Comparison of ENCODE assay signal across 7 mouse cellular contexts in the genomic region with DNA sequence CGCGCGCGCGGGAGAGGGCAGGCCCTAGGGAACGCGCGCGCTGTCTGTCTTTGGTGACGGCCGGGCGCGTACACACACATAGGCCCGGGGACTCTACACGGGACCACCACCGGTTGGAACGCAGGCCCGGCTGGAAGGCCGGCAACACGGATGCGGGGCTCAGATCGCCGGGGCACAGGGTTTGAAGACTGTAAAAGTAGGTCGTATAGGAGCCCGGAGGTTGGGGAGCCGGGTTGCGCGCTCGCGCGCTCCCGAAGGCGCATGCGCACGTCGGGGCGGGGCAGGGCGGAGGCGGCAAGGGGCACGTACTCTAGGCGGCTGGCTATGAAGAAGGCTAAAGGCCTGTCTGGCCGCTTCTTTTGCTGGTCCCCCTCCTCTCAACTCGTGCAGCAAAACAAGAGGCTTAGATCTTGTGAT. TPM values are rescaled to one million over a fixed set of nuclear protein-coding genes. Genes with fewer than 3 reads are reported as not detected.
DNase-seq lines count a peak whose midpoint lies in the region; ATAC-seq and TF ChIP-seq lines count a peak whose summit lies in the region.

No protein-coding gene starts in this region.

- TF ChIP-seq CTCF in spleen, adult 2 months (IDR thresholded peaks at IDR 0.05; ENCODE audit: extremely low read depth, insufficient read depth, insufficient read length, insufficient replicate concordance), result no peak

- peak; percentile 55; the same call in 1 of the 2 replicates for TF ChIP-seq POLR2A in spleen, adult 2 months (IDR thresholded peaks at IDR 0.05; ENCODE audit: low read depth, low read length)

- peak overlapping the region; percentile 94 for H3K4me3 ChIP-seq in limb, embryonic 10.5 days
- H3K4me3 ChIP-seq in midbrain, embryonic 13.5 days (replicated peaks), result peak overlapping the region; percentile 95
- peak overlapping the region; percentile 98 for H3K4me3 ChIP-seq in spleen, adult 2 months (ENCODE audit: extremely low read depth, insufficient read depth, insufficient read length)

- DNase-seq in adrenal gland, postnatal 10 days, result peak; percentile 96
- DNase-seq in embryo, embryonic 9.5 days (ENCODE audit: extremely low spot score), result peak; percentile 94
- DNase-seq in gonadal fat pad, adult 2 months (ENCODE audit: low read depth), result peak; percentile 37
- peak; percentile 94 for DNase-seq in kidney, adult 11 months
- peak; percentile 93 for DNase-seq in limb, embryonic 10.5 days (ENCODE audit: low spot score)
- peak; percentile 84 to 87 for DNase-seq in spleen, adult 2 months (ENCODE audit: low read depth in 1 of 2, low spot score in 2 of 2)

- H3K4me1 ChIP-seq in limb, embryonic 10.5 days, result peaks cover 19% of the 10 kb centered on the region
- peaks cover 32% of the 10 kb centered on the region for H3K4me1 ChIP-seq in midbrain, embryonic 13.5 days (replicated peaks)
- peaks cover 9% of the 10 kb centered on the region for H3K4me1 ChIP-seq in spleen, adult 2 months (ENCODE audit: control insufficient read depth, insufficient read depth, insufficient read length)

- H3K36me3 ChIP-seq in limb, embryonic 10.5 days, result peaks cover 60% of the 10 kb centered on the region
- peaks cover 28% of the 10 kb centered on the region for H3K36me3 ChIP-seq in midbrain, embryonic 13.5 days
- H3K36me3 ChIP-seq in spleen, adult 2 months (ENCODE audit: control insufficient read depth, insufficient read depth, low read length), result peaks cover 18% of the 10 kb centered on the region

- peak overlapping the region; percentile 100 for H3K27ac ChIP-seq in limb, embryonic 10.5 days
- H3K27ac ChIP-seq in midbrain, embryonic 13.5 days, result peak overlapping the region; percentile 99
- peak overlapping the region; percentile 100 for H3K27ac ChIP-seq in spleen, adult 2 months (ENCODE audit: insufficient read depth, low read length)

- H3K9me3 ChIP-seq in limb, embryonic 10.5 days (replicated peaks), result no peaks in the 10 kb centered on the region
- no peaks in the 10 kb centered on the region for H3K9me3 ChIP-seq in midbrain, embryonic 13.5 days

- under 1% methylated on average over 43 of the region's 43 CpGs for WGBS in limb, embryonic 10.5 days
- WGBS in midbrain, embryonic 13.5 days, result under 1% methylated on average over 43 of the region's 43 CpGs
- WGBS in spleen, adult 2 months, result under 1% methylated on average over 43 of the region's 43 CpGs

- H3K4me2 ChIP-seq in midbrain, embryonic 13.5 days (replicated peaks), result peak overlapping the region; percentile 74

- peak overlapping the region; percentile 98 for H3K9ac ChIP-seq in midbrain, embryonic 13.5 days (replicated peaks)

- ATAC-seq in midbrain, embryonic 13.5 days, result peak; percentile 64

- no peaks in the 10 kb centered on the region for H3K27me3 ChIP-seq in limb, embryonic 10.5 days (ENCODE audit: low read depth, poor library complexity, severe bottlenecking)
- H3K27me3 ChIP-seq in midbrain, embryonic 13.5 days, result no peaks in the 10 kb centered on the region
- no peaks in the 10 kb centered on the region for H3K27me3 ChIP-seq in spleen, adult 2 months (ENCODE audit: control insufficient read depth, insufficient read depth, low read length)

RNA-seq across cellular contexts. Expression of a gene that starts 0.8 kb away (rescaled TPM):
- 100 to 1,000 TPM; 105 to 108 TPM for total RNA-seq in adrenal gland, postnatal 10 days (2021)
- 84.7 and 96.8 TPM in 2 replicates for polyA plus RNA-seq in gonadal fat pad, adult 2 months (2012; rRNA removed)
- polyA plus RNA-seq in limb, embryonic 10.5 days (2016; fragmentation: Nextera tagmentation; extraction: Ambion mirVana), result 28.7 and 33.5 TPM in 2 replicates
- 24.2 and 27.6 TPM in 2 replicates for polyA plus RNA-seq in midbrain, embryonic 13.5 days (2015; fragmentation: Nextera tagmentation; extraction: Ambion mirVana)
- polyA plus RNA-seq in spleen, adult 2 months (2012; rRNA removed), result 151 and 196 TPM in 2 replicates

RNA-seq across cellular contexts. Expression of a gene that starts 13.5 kb away (rescaled TPM):
- 1 to 10 TPM in 1 of 2 experiments, under 1 TPM in 1; 0.88 to 1.3 TPM for total RNA-seq in adrenal gland, postnatal 10 days (2021)
- polyA plus RNA-seq in gonadal fat pad, adult 2 months (2012; rRNA removed), result 0.76 and 8.4 TPM in 2 replicates
- not detected in 2 replicates for polyA plus RNA-seq in limb, embryonic 10.5 days (2016; fragmentation: Nextera tagmentation; extraction: Ambion mirVana)
- polyA plus RNA-seq in midbrain, embryonic 13.5 days (2015; fragmentation: Nextera tagmentation; extraction: Ambion mirVana), result not detected in 2 replicates
- 0.82 TPM in 1 of 2 replicates, not detected in the other for polyA plus RNA-seq in spleen, adult 2 months (2012; rRNA removed)

RNA-seq across cellular contexts. Expression of a gene that starts 15.9 kb away (rescaled TPM):
- 10 to 100 TPM; 11.2 to 21.6 TPM for total RNA-seq in adrenal gland, postnatal 10 days (2021)
- 71.1 and 104 TPM in 2 replicates for polyA plus RNA-seq in gonadal fat pad, adult 2 months (2012; rRNA removed)
- 28.9 and 31.3 TPM in 2 replicates for polyA plus RNA-seq in limb, embryonic 10.5 days (2016; fragmentation: Nextera tagmentation; extraction: Ambion mirVana)
- 13.5 and 16.1 TPM in 2 replicates for polyA plus RNA-seq in midbrain, embryonic 13.5 days (2015; fragmentation: Nextera tagmentation; extraction: Ambion mirVana)
- polyA plus RNA-seq in spleen, adult 2 months (2012; rRNA removed), result 7.5 and 9.4 TPM in 2 replicates

RNA-seq across cellular contexts. Expression of a gene that starts 16.2 kb away (rescaled TPM):
- total RNA-seq in adrenal gland, postnatal 10 days (2021), result under 1 TPM; 0.39 to 0.63 TPM
- polyA plus RNA-seq in gonadal fat pad, adult 2 months (2012; rRNA removed), result 10.9 and 14.2 TPM in 2 replicates
- 1.0 and 1.3 TPM in 2 replicates for polyA plus RNA-seq in limb, embryonic 10.5 days (2016; fragmentation: Nextera tagmentation; extraction: Ambion mirVana)
- polyA plus RNA-seq in midbrain, embryonic 13.5 days (2015; fragmentation: Nextera tagmentation; extraction: Ambion mirVana), result 0.17 and 0.38 TPM in 2 replicates
- 0.35 and 0.63 TPM in 2 replicates for polyA plus RNA-seq in spleen, adult 2 months (2012; rRNA removed)

RNA-seq across cellular contexts. Expression of a gene that starts 32.9 kb away (rescaled TPM):
- total RNA-seq in adrenal gland, postnatal 10 days (2021), result 1 to 10 TPM in 1 of 2 experiments, not detected in 1; 1.1 TPM
- 1.1 and 2.7 TPM in 2 replicates for polyA plus RNA-seq in gonadal fat pad, adult 2 months (2012; rRNA removed)
- polyA plus RNA-seq in limb, embryonic 10.5 days (2016; fragmentation: Nextera tagmentation; extraction: Ambion mirVana), result not detected in 2 replicates
- polyA plus RNA-seq in midbrain, embryonic 13.5 days (2015; fragmentation: Nextera tagmentation; extraction: Ambion mirVana), result not detected in 2 replicates
- 15.6 and 18.2 TPM in 2 replicates for polyA plus RNA-seq in spleen, adult 2 months (2012; rRNA removed)

Comparison
In these comparisons a context has a peak if more than half of its experiments do, and no peak if none do; other contexts are left out.
1. Peak in every context shown above with its lines: DNase-seq, ATAC-seq, H3K4me3 ChIP-seq and H3K27ac ChIP-seq.
2. DNase-seq: peak in every context shown above with its lines; median percentile 96 in adrenal gland, postnatal 10 days; 94 in embryo, embryonic 9.5 days; 94 in kidney, adult 11 months; 93 in limb, embryonic 10.5 days; 86 in spleen, adult 2 months; 37 in gonadal fat pad, adult 2 months.